Mouse (Mus musculus) stomach, embryonic 15.5 days (tissue): ENCODE data around the gene Zmiz1. TPM values are rescaled to one million over a fixed set of nuclear protein-coding genes. Genes with fewer than 3 reads are reported as not detected.

Experiments
- ATAC-seq: fragments of 200-750 bp; cut with Nextera tagmentation; 2 replicates; pipeline ENCODE4 v1.8.0; 2017; ENCODE audit warnings: low read depth, moderate number of reproducible peaks, moderate TSS enrichment; ENCODE audit not compliant: insufficient read depth, low FRiP score
- H3K27ac ChIP-seq: fragments of 300-500 bp; sonication (generic); 2 replicates; pipeline ENCODE4 v1.5.1; 2015; ENCODE audit warnings: mild to moderate bottlenecking, inconsistent platforms
- H3K27me3 ChIP-seq: fragments of 300-500 bp; sonication (generic); replicated peaks from 2 replicates; pipeline ENCODE4 v1.6.1; 2015; ENCODE audit warnings: inconsistent platforms
- H3K36me3 ChIP-seq: fragments of 300-500 bp; sonication (generic); 2 replicates; pipeline ENCODE4 v1.6.1; 2015; ENCODE audit warnings: inconsistent platforms
- H3K4me1 ChIP-seq: fragments of 300-500 bp; sonication (generic); 2 replicates; pipeline ENCODE4 v1.6.1; 2015; ENCODE audit warnings: inconsistent platforms
- H3K4me2 ChIP-seq: fragments of 300-500 bp; sonication (generic); 2 replicates; pipeline ENCODE4 v1.6.1; 2015; ENCODE audit warnings: mild to moderate bottlenecking, inconsistent platforms
- H3K4me3 ChIP-seq: fragments of 300-500 bp; sonication (generic); replicated peaks from 2 replicates; pipeline ENCODE4 v1.5.1; 2015; ENCODE audit warnings: inconsistent platforms
- H3K9ac ChIP-seq: fragments of 300-500 bp; sonication (generic); 2 replicates; pipeline ENCODE4 v1.6.1; 2015; ENCODE audit warnings: inconsistent platforms
- H3K9me3 ChIP-seq: fragments of 300-500 bp; sonication (generic); 2 replicates; pipeline ENCODE4 v1.6.1; 2016; ENCODE audit warnings: inconsistent platforms
- WGBS: fragments of 180-500 bp; shearing (Covaris S2); methylation state at CpG from one replicate; pipeline ENCODE4 v1.1.7; 2015; 5-methylcytosine and 5-hydroxymethylcytosine counted together
- polyA plus RNA-seq: library from polyadenylated mRNA; unstranded; fragments of >200 nt; fragmentation: Nextera tagmentation; extraction: Ambion mirVana; gene quantifications from 2 replicates; pipeline ENCODE4 v1.2.1, GENCODE M21; 2015

The Zmiz1 gene
- polyA plus RNA-seq, 1 experiment from 2014 or later = 29.0 TPM

DNA sequence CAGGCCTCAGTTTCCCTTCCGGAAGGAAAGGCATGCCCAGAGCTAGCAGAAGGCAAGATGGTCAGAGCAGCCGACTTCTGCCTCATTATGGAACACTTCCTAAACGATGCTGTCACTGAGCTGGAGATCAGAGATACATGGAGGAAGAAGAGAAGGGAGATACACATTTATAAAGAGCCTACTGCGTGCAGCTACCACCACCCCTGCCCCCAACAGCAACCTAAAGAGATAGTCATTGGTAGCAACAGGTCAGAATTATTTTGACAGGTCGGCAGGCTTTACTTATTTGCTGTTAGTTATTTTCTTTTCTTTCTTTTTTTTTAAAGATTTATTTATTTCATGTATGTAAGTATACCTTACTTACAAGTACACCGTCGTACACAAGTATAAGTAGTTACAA, 90.1 kb downstream of the Zmiz1 start:
- WGBS = 85% methylated on average over 7 of the region's 7 CpGs
- Histone ChIP-seq H3K9me3 (no peaks in the 10 kb centered on the region), H3K4me2 (no peak overlapping the region), H3K36me3 (0 out of 2 replicates have a peak, but pooled peaks cover 4% of the 10 kb centered on the region), H3K4me3 (no peak overlapping the region), H3K4me1 (peaks cover 26% of the 10 kb centered on the region), H3K9ac (no peak overlapping the region), H3K27ac (no peak overlapping the region), H3K27me3 (no peaks in the 10 kb centered on the region)
- no peak for ATAC-seq

DNA sequence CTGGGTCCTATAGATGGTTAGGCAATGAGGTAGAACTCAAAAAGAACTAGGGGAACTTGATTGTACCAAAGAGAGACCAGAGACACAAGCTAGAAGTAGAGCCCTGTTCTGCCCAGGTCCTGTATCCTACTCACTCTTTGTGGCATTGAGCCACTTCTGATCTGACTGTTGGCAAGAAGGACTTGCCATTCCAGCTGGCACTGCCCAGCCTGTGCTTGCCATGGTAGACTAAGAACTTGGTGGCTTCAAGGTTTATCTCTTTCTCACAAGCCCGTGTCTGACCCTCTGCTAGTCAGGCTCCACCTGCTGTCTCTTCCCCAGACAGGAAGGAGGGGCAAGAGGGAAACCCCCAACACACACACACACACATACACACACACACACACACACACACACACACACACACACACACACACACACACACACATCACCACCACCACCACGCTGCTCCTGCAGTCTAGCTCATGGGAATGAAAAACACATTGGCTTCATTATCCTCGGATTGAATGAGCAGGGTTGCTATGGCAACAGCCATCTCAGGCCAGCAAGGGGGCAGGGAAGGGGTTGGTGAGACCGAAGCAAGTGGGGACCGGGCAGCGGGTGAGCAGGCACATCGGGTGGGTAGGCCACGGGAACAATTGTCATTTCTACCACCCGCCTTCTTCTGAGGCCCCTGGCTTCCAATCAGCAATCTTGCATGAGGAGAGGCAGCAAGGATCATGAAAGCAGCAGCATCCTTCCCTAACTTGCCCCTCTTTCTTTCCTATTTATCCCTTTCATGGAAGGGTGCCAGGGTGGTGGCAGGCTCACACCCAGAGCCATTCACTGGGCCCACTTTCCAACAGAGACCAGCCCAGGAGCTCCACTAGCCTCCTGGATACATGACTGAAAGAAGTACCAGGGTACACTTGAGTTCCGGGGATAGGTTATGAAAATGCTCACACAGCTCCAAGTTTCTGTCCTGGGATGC, 91.2 kb downstream of the Zmiz1 start:
- ATAC-seq = no peak

DNA sequence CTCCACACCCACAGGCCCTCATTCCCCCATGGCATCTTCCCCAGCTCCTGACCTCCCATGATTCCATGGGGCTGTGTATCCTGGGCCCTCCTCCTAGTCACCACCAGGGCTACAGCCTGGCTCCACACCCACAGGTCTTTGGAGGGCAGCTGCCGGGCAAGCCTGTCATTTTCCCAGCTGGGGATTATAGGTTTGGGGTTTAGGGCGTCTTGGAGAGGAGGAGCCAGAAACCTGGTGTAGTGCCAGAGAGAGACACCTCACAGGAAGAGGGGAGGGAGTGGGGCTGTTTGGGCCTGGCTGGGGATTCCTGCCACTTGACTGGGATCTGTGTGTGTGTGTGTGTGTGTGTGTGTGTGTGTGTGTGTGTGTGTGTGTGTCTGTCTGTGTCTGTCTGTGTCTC, 92.7 kb downstream of the Zmiz1 start:
- no peak for ATAC-seq
- Histone ChIP-seq H3K9ac (no peak overlapping the region), H3K4me2 (no peak overlapping the region), H3K9me3 (no peaks in the 10 kb centered on the region), H3K36me3 (0 out of 2 replicates have a peak, but pooled peaks cover 4% of the 10 kb centered on the region), H3K27ac (no peak overlapping the region), H3K4me3 (no peak overlapping the region), H3K4me1 (peaks cover 40% of the 10 kb centered on the region), H3K27me3 (no peaks in the 10 kb centered on the region)
- WGBS = 23% methylated on average over 2 of the region's 2 CpGs

More for the DNA sequence above, 91.2 kb downstream of the Zmiz1 start:
- peaks cover 35% of the 10 kb centered on the region for H3K4me1 ChIP-seq
- no peak overlapping the region for H3K4me2 ChIP-seq
- no peaks in the 10 kb centered on the region for H3K9me3 ChIP-seq
- no peak overlapping the region for H3K27ac ChIP-seq
- WGBS = 72% methylated on average over 10 of the region's 10 CpGs
- 0 out of 2 replicates have a peak, but pooled peaks cover 4% of the 10 kb centered on the region for H3K36me3 ChIP-seq
- no peak overlapping the region for H3K4me3 ChIP-seq
- H3K9ac ChIP-seq = no peak overlapping the region
- no peaks in the 10 kb centered on the region for H3K27me3 ChIP-seq

DNA sequence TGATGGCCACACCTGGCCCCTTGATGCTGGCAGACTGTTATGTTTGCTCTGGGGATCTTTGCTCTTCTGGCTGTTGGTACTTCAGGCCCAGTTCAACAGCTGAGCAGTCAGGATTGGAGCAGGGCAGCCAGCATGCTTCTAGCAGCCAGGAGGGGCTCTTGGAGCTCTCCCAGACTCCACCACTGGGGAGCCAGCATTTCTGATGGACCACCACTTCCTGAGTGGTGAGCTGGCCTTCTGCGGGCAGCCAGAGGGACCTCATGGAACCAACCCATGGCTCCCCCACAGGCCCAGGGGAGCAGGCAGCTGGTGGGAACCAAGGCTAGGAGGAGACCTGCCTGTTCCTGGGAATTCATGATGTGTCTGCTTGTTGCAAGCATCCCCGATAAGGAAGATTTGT, 94.4 kb downstream of the Zmiz1 start:
- no peak overlapping the region for H3K4me3 ChIP-seq
- 52% methylated on average over 2 of the region's 2 CpGs for WGBS
- no peaks in the 10 kb centered on the region for H3K27me3 ChIP-seq
- ATAC-seq = no peak
- H3K4me1 ChIP-seq = peaks cover 45% of the 10 kb centered on the region
- no peak overlapping the region for H3K4me2 ChIP-seq
- H3K9ac ChIP-seq = no peak overlapping the region
- no peaks in the 10 kb centered on the region for H3K36me3 ChIP-seq
- no peak overlapping the region for H3K27ac ChIP-seq
- no peaks in the 10 kb centered on the region for H3K9me3 ChIP-seq

DNA sequence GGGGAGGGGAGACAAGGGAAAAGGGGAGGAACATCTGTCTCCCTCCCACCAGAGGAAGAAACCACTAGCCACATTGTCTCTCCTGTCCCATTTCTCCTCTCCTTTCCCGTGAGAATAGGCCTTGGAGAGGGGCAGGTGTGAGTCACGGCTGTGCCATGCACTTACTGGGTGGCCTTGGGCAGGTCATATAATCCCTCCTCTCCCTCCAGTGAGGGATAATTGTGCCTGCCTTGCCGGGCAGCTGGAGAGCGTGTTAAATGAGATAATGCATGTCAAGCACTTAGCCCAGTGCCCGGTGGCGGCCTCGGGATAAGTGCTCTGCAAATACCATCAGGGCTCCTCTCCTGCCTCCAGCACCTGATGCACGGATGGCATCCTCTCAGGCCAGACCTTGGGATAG, 95.8 kb downstream of the Zmiz1 start:
- Histone ChIP-seq H3K4me3 (no peak overlapping the region), H3K36me3 (no peaks in the 10 kb centered on the region; the same call in 1 of the 2 replicates), H3K27ac (peak overlapping the region; percentile 51; the same call in 1 of the 2 replicates), H3K9me3 (no peaks in the 10 kb centered on the region), H3K9ac (no peak overlapping the region), H3K27me3 (no peaks in the 10 kb centered on the region), H3K4me2 (no peak overlapping the region), H3K4me1 (peaks cover 43% of the 10 kb centered on the region)
- peak; percentile 37; the same call in 1 of the 2 replicates for ATAC-seq
- 22% methylated on average over 7 of the region's 8 CpGs for WGBS

DNA sequence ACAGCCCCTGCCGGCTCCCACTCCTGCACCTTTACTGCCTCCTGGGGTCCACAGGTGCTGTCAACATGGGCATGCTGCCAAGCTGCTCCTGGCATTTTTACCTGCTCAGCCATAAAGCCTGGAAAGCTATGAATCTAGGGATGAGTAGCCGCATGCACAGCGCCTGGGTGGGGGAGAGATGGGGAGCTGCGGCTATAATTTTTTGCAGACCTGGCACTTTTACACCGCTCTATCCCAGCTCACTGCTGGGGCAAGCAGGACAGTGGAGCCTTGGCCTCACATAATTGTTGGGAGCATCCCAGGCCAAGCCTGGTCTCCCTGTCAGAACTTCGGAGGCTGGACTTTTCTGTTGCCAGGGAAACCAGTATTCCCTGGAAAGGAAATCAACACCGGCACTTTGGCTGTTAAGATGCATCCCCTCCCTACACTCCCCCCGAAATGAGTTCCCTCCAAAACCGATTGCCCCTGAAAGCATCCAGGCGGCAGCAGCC, 96.4 kb downstream of the Zmiz1 start:
- no peak; the same call in 1 of the 2 replicates for ATAC-seq
- H3K9ac ChIP-seq = no peak overlapping the region
- no peaks in the 10 kb centered on the region for H3K27me3 ChIP-seq
- no peaks in the 10 kb centered on the region for H3K9me3 ChIP-seq
- H3K4me1 ChIP-seq = peaks cover 43% of the 10 kb centered on the region
- H3K36me3 ChIP-seq = no peaks in the 10 kb centered on the region; the same call in 1 of the 2 replicates
- H3K4me2 ChIP-seq = peak overlapping the region; percentile 26; the same call in 1 of the 2 replicates
- H3K27ac ChIP-seq = peak overlapping the region; percentile 54; the same call in 1 of the 2 replicates
- no peak overlapping the region for H3K4me3 ChIP-seq
- WGBS = 25% methylated on average over 10 of the region's 10 CpGs

DNA sequence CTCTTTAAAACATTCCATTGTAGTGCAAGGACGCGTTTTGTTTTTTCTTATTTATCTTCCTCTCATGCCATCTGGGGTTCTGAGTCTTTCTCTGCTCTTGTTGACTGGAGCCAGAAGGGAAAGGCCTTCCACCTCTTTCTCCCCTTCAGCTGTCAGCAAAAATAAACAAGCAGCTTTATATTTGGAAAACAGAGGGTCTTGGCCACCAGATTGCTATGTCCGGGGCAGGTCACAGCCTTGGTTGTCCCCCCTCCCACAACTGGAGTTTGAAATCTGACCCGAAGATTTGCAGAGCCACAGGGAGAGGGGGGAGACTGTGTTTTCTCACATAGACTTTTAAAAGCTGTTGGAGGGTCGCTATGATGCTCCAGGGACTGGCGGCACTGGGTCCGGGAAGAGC, 96.9 kb downstream of the Zmiz1 start:
- Histone ChIP-seq H3K27ac (peak overlapping the region; percentile 54; the same call in 1 of the 2 replicates), H3K9ac (no peak overlapping the region), H3K9me3 (no peaks in the 10 kb centered on the region), H3K4me3 (no peak overlapping the region), H3K4me2 (0 out of 2 replicates have a peak overlapping the region, but pooled peaks have one; percentile 26), H3K27me3 (no peaks in the 10 kb centered on the region), H3K36me3 (no peaks in the 10 kb centered on the region; the same call in 1 of the 2 replicates), H3K4me1 (peaks cover 43% of the 10 kb centered on the region)
- no peak for ATAC-seq
- WGBS = 18% methylated on average over 7 of the region's 7 CpGs

DNA sequence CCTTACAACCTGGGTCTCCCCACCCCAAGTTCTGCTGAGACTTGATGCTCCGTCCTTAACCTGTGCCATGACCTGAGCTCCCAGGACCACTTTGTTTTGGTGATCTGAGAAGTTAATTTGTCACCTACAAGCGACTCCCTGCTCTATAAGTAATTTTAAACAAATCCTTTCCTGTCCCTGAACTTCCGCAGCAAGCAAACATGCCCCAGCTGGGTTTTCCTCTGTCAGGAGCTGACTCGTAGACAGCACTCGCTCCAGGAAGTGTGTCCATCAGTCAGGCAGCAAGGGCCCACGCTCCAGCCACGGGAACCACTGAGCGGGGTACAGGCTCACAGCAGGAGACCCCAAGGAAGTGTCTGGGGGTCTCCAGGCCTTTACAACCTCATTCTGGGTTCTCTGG, 98.0 kb downstream of the Zmiz1 start:
- Histone ChIP-seq H3K9me3 (no peaks in the 10 kb centered on the region), H3K4me1 (peaks cover 47% of the 10 kb centered on the region), H3K4me3 (no peak overlapping the region), H3K27ac (peak overlapping the region; percentile 82), H3K27me3 (no peaks in the 10 kb centered on the region), H3K36me3 (no peaks in the 10 kb centered on the region; the same call in 1 of the 2 replicates), H3K9ac (no peak overlapping the region), H3K4me2 (no peak overlapping the region)
- 11% methylated on average over 8 of the region's 8 CpGs for WGBS
- no peak for ATAC-seq

DNA sequence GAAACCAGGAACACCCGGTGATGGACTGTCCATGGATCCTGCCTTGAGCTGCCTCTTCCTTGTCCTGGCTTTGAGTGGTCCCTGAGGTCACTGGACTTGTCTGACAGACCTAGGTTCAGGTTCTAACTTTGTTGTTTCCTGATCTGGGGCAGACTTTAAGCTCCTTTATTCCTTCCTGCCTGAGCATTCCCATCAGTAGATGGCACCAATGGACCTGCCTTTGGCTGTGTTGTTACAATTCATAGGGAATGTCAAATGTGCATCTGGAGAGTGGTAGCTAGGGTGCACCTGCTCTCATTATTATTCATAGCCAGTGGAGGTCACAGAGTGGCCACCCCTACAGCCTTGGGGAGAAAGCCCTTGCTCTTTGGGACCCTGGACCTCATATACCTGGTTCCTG, 99.5 kb downstream of the Zmiz1 start:
- no peaks in the 10 kb centered on the region for H3K9me3 ChIP-seq
- H3K4me2 ChIP-seq = no peak overlapping the region
- no peaks in the 10 kb centered on the region for H3K27me3 ChIP-seq
- H3K4me3 ChIP-seq = no peak overlapping the region
- no peaks in the 10 kb centered on the region; the same call in 1 of the 2 replicates for H3K36me3 ChIP-seq
- 79% methylated on average over 1 of the region's 1 CpGs for WGBS
- no peak overlapping the region for H3K9ac ChIP-seq
- H3K27ac ChIP-seq = no peak overlapping the region
- ATAC-seq = no peak
- H3K4me1 ChIP-seq = peaks cover 56% of the 10 kb centered on the region

DNA sequence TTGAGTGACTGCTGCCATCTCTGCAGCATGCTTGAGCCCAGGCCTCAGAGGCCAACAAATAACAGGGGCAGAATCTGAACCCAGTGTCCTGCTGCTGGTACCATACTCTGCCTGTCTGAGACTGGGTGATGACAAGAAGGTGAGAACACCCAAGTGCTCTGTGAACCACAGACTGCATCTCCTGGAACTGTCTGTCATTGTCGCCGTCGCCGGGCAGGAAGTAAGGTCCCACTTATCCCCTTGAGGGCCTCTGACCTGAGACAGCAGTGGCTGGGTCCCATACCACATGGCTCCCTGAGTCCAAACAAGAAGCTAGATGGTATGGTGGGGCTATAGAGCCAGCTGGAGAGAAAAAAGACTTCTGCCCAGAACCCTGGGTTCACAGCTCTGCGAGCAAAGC, 100.9 kb downstream of the Zmiz1 start:
- no peaks in the 10 kb centered on the region for H3K9me3 ChIP-seq
- no peaks in the 10 kb centered on the region; the same call in 1 of the 2 replicates for H3K36me3 ChIP-seq
- no peaks in the 10 kb centered on the region for H3K27me3 ChIP-seq
- H3K4me3 ChIP-seq = no peak overlapping the region
- no peak overlapping the region for H3K27ac ChIP-seq
- no peak overlapping the region for H3K4me2 ChIP-seq
- H3K9ac ChIP-seq = no peak overlapping the region
- WGBS = 55% methylated on average over 5 of the region's 5 CpGs
- H3K4me1 ChIP-seq = peaks cover 54% of the 10 kb centered on the region
- no peak for ATAC-seq

DNA sequence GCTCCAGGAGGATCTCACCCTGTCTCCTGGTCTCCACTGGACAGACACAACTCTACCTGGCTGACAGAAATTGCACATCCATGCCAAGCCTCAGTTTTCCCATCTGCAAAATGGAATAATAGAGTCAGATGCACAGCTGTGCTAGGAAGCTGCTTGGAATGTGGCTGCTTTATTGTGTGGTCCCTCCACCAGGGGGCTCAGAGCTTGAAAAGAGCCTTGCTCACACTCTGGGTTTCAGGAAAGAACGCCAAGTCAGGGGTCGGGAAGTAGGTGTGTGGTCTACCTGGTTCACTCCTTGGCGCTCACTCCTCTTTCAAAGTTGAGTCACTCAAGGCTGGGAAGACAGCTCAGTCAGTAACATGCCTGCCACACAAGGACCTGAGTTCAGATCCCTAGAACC, 101.9 kb downstream of the Zmiz1 start:
- Histone ChIP-seq H3K4me1 (peaks cover 53% of the 10 kb centered on the region), H3K27me3 (no peaks in the 10 kb centered on the region), H3K4me3 (no peak overlapping the region), H3K9me3 (no peaks in the 10 kb centered on the region), H3K27ac (no peak overlapping the region), H3K9ac (no peak overlapping the region), H3K36me3 (no peaks in the 10 kb centered on the region; the same call in 1 of the 2 replicates), H3K4me2 (no peak overlapping the region)
- ATAC-seq = no peak
- WGBS = 83% methylated on average over 3 of the region's 3 CpGs

DNA sequence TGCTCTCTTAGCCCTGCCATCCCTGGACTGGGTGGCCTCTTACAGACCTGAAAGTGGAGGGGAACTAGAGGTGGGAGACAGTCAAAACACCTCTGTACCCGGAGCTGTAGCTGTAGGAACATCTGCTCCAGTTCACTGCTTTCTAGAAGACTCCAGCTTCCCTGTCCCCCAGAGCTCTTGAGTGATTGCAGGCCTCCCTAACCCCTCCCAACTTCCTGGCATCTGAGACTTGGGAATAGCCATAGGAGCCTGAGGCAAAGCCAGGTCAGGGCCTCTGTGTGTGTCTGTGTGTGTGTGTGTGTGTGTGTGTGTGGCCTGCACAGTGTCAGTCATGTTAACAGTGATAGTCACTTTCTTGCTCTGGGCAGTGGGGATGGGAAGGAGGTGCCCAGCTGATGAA, 102.7 kb downstream of the Zmiz1 start:
- WGBS = 16% methylated on average over 1 of the region's 1 CpGs
- H3K9me3 ChIP-seq = no peaks in the 10 kb centered on the region
- H3K27ac ChIP-seq = no peak overlapping the region
- no peak overlapping the region for H3K4me3 ChIP-seq
- no peaks in the 10 kb centered on the region for H3K27me3 ChIP-seq
- no peak overlapping the region for H3K9ac ChIP-seq
- H3K4me2 ChIP-seq = no peak overlapping the region
- no peak for ATAC-seq
- H3K4me1 ChIP-seq = peaks cover 46% of the 10 kb centered on the region
- no peaks in the 10 kb centered on the region; the same call in 1 of the 2 replicates for H3K36me3 ChIP-seq
